Mouse (Mus musculus): ENCODE results near the gene Ppm1h. TPM values are rescaled to one million over a fixed set of nuclear protein-coding genes. Genes with fewer than 3 reads are reported as not detected.

Ppm1h gene
- 20.2 and 22.1 TPM in 2 replicates for polyA plus RNA-seq (2015; fragmentation: Nextera tagmentation; extraction: Ambion mirVana)

GRCm38 (mm10) chr10:122678541-122679436, at the start of gene Ppm1h:
Gene Ppm1h (plus strand): TSS chr10:122678762.
- Histone ChIP-seq H3K4me2 (peak within 1 kb of the TSS; percentile 94), H3K4me1 (peaks cover 20% of the 10 kb centered on the region), H3K27ac (peak within 1 kb of the TSS; percentile 89), H3K9me3 (replicated peaks) (no peaks in the 10 kb centered on the region), H3K27me3 (peaks cover 20% of the 10 kb centered on the region), H3K9ac (peak within 1 kb of the TSS; percentile 86), H3K36me3 (no peaks in the 10 kb centered on the region), H3K4me3 (replicated peaks) (peak within 1 kb of the TSS; percentile 86)
- peak; percentile 90 for ATAC-seq (replicated peaks; ENCODE audit: low FRiP score)
- under 1% methylated on average over 91 of the region's 94 CpGs for WGBS

- Histone ChIP-seq H3K9me3 (replicated peaks) (no peaks in the 10 kb centered on the region), H3K4me2 (no peak overlapping the region), H3K4me3 (replicated peaks) (no peak overlapping the region), H3K9ac (no peak overlapping the region), H3K4me1 (no peaks in the 10 kb centered on the region), H3K36me3 (no peaks in the 10 kb centered on the region), H3K27me3 (no peaks in the 10 kb centered on the region), H3K27ac (no peak overlapping the region)
- WGBS: 73% methylated on average over 4 of the region's 4 CpGs
- ATAC-seq (replicated peaks; ENCODE audit: low FRiP score): no peak
These were observed 49.6 kb upstream of the Ppm1h start for GRCm38 (mm10) chr10:122629003-122629402.

- H3K4me2 ChIP-seq: no peak overlapping the region
- ATAC-seq (replicated peaks; ENCODE audit: low FRiP score): peak; percentile 88
- H3K27ac ChIP-seq: 0 out of 2 replicates have a peak overlapping the region, but pooled peaks have one; percentile 27
- H3K4me1 ChIP-seq: no peaks in the 10 kb centered on the region
- no peak overlapping the region for H3K4me3 ChIP-seq (replicated peaks)
- H3K36me3 ChIP-seq: no peaks in the 10 kb centered on the region
- no peaks in the 10 kb centered on the region for H3K27me3 ChIP-seq
- no peaks in the 10 kb centered on the region for H3K9me3 ChIP-seq (replicated peaks)
- no peak overlapping the region for H3K9ac ChIP-seq
- 68% methylated on average over 4 of the region's 4 CpGs for WGBS
These were observed 38.7 kb upstream of the Ppm1h start for GRCm38 (mm10) chr10:122639879-122640278.

GRCm38 (mm10) chr10:122641263-122641795, 37.2 kb upstream of the Ppm1h start:
- no peaks in the 10 kb centered on the region for H3K9me3 ChIP-seq (replicated peaks)
- 86% methylated on average over 8 of the region's 8 CpGs for WGBS
- ATAC-seq (replicated peaks; ENCODE audit: low FRiP score): no peak
- H3K4me3 ChIP-seq (replicated peaks): no peak overlapping the region
- no peak overlapping the region for H3K4me2 ChIP-seq
- H3K36me3 ChIP-seq: no peaks in the 10 kb centered on the region
- H3K4me1 ChIP-seq: no peaks in the 10 kb centered on the region
- no peak overlapping the region for H3K9ac ChIP-seq
- H3K27me3 ChIP-seq: no peaks in the 10 kb centered on the region
- H3K27ac ChIP-seq: no peak overlapping the region

- Histone ChIP-seq H3K27ac (no peak overlapping the region), H3K4me3 (replicated peaks) (no peak overlapping the region), H3K36me3 (no peaks in the 10 kb centered on the region), H3K4me1 (no peaks in the 10 kb centered on the region), H3K4me2 (no peak overlapping the region), H3K9me3 (replicated peaks) (no peaks in the 10 kb centered on the region), H3K9ac (no peak overlapping the region), H3K27me3 (no peaks in the 10 kb centered on the region)
- no peak for ATAC-seq (replicated peaks; ENCODE audit: low FRiP score)
- WGBS: 91% methylated on average over 4 of the region's 4 CpGs
These were observed 36.4 kb upstream of the Ppm1h start for GRCm38 (mm10) chr10:122642125-122642524.

- no peaks in the 10 kb centered on the region for H3K36me3 ChIP-seq
- WGBS: 82% methylated on average over 4 of the region's 4 CpGs
- H3K9ac ChIP-seq: no peak overlapping the region
- H3K4me3 ChIP-seq (replicated peaks): no peak overlapping the region
- no peaks in the 10 kb centered on the region for H3K4me1 ChIP-seq
- H3K27ac ChIP-seq: no peak overlapping the region
- ATAC-seq (replicated peaks; ENCODE audit: low FRiP score): no peak
- no peaks in the 10 kb centered on the region for H3K27me3 ChIP-seq
- no peak overlapping the region for H3K4me2 ChIP-seq
- H3K9me3 ChIP-seq (replicated peaks): no peaks in the 10 kb centered on the region
These were observed 26.6 kb upstream of the Ppm1h start for GRCm38 (mm10) chr10:122651932-122652331.

- no peak overlapping the region for H3K4me3 ChIP-seq (replicated peaks)
- no peaks in the 10 kb centered on the region for H3K4me1 ChIP-seq
- H3K27ac ChIP-seq: no peak overlapping the region
- no peak overlapping the region for H3K4me2 ChIP-seq
- no peaks in the 10 kb centered on the region for H3K27me3 ChIP-seq
- no peaks in the 10 kb centered on the region for H3K9me3 ChIP-seq (replicated peaks)
- no peak for ATAC-seq (replicated peaks; ENCODE audit: low FRiP score)
- H3K36me3 ChIP-seq: no peaks in the 10 kb centered on the region
- no peak overlapping the region for H3K9ac ChIP-seq
- 86% methylated on average over 1 of the region's 1 CpGs for WGBS
These were observed 26.0 kb upstream of the Ppm1h start for GRCm38 (mm10) chr10:122652578-122652977.

- Histone ChIP-seq H3K9ac (no peak overlapping the region), H3K4me1 (no peaks in the 10 kb centered on the region), H3K27ac (no peak overlapping the region), H3K36me3 (no peaks in the 10 kb centered on the region), H3K27me3 (no peaks in the 10 kb centered on the region), H3K9me3 (replicated peaks) (no peaks in the 10 kb centered on the region), H3K4me3 (replicated peaks) (no peak overlapping the region), H3K4me2 (no peak overlapping the region)
- whole genome bisulfite sequencing: 86% methylated on average over 1 of the region's 1 CpGs
- ATAC-seq (replicated peaks; ENCODE audit: low FRiP score): no peak
These were observed 12.9 kb upstream of the Ppm1h start for GRCm38 (mm10) chr10:122665652-122666051.

GRCm38 (mm10) chr10:122671253-122671652, 7.3 kb upstream of the Ppm1h start:
- Histone ChIP-seq H3K27ac (no peak overlapping the region), H3K4me3 (replicated peaks) (no peak overlapping the region), H3K9ac (no peak overlapping the region), H3K9me3 (replicated peaks) (no peaks in the 10 kb centered on the region), H3K4me1 (no peaks in the 10 kb centered on the region), H3K27me3 (no peaks in the 10 kb centered on the region; the same call in 1 of the 2 replicates), H3K4me2 (no peak overlapping the region), H3K36me3 (no peaks in the 10 kb centered on the region)
- 85% methylated on average over 2 of the region's 2 CpGs for WGBS
- ATAC-seq (replicated peaks; ENCODE audit: low FRiP score): no peak; the same call in 1 of the 2 replicates

GRCm38 (mm10) chr10:122672044-122672443, 6.5 kb upstream of the Ppm1h start:
- WGBS: 87% methylated on average over 4 of the region's 4 CpGs
- Histone ChIP-seq H3K27me3 (peaks cover 5% of the 10 kb centered on the region; the same call in 1 of the 2 replicates), H3K9ac (no peak overlapping the region), H3K27ac (no peak overlapping the region), H3K9me3 (replicated peaks) (no peaks in the 10 kb centered on the region), H3K4me2 (no peak overlapping the region), H3K4me1 (no peaks in the 10 kb centered on the region), H3K4me3 (replicated peaks) (no peak overlapping the region), H3K36me3 (no peaks in the 10 kb centered on the region)
- no peak for ATAC-seq (replicated peaks; ENCODE audit: low FRiP score)

- no peaks in the 10 kb centered on the region for H3K36me3 ChIP-seq
- peak overlapping the region; percentile 86 for H3K9ac ChIP-seq
- ATAC-seq (replicated peaks; ENCODE audit: low FRiP score): peak; percentile 71; the same call in 1 of the 2 replicates
- peaks cover 23% of the 10 kb centered on the region for H3K4me1 ChIP-seq
- H3K4me2 ChIP-seq: peak overlapping the region; percentile 94
- no peaks in the 10 kb centered on the region for H3K9me3 ChIP-seq (replicated peaks)
- peaks cover 20% of the 10 kb centered on the region for H3K27me3 ChIP-seq
- peak overlapping the region; percentile 89 for H3K27ac ChIP-seq
- peak overlapping the region; percentile 86 for H3K4me3 ChIP-seq (replicated peaks)
- under 1% methylated on average over 33 of the region's 33 CpGs for WGBS
These were observed 979 bp downstream of the Ppm1h start for GRCm38 (mm10) chr10:122679437-122680045.

Measured in kidney, embryonic 15.5 days (tissue).